Mouse (Mus musculus) myocyte (in vitro differentiated cells): ENCODE measurements around the gene Polr3c. TPM values are rescaled to one million over a fixed set of nuclear protein-coding genes. Genes with fewer than 3 reads are reported as not detected.

Experiments used
- H3K27me3 ChIP-seq: one replicate; pipeline ENCODE4 v1.6.1; 2011; ENCODE audit not compliant: control insufficient read depth, insufficient read depth, insufficient read length
- H3K36me3 ChIP-seq: one replicate; pipeline ENCODE4 v1.6.1; 2011; ENCODE audit not compliant: control insufficient read depth, insufficient read depth
- H3K4me2 ChIP-seq: one replicate; pipeline ENCODE4 v1.6.1; 2011; ENCODE audit warnings: low read depth, control low read depth
- H3K4me3 ChIP-seq: one replicate; pipeline ENCODE4 v1.5.1; 2011; ENCODE audit warnings: mild to moderate bottlenecking, control low read depth, moderate library complexity
- H3K79me2 ChIP-seq: one replicate; pipeline ENCODE4 v1.6.1; 2011; ENCODE audit not compliant: control insufficient read depth, insufficient read depth
- H3ac ChIP-seq: one replicate; pipeline ENCODE4 v1.6.1; 2011; ENCODE audit not compliant: control insufficient read depth, insufficient read length
- CEBPB ChIP-seq: IDR thresholded peaks from 2 replicates; pipeline ENCODE4 v1.6.1; 2011; ENCODE audit warnings: mild to moderate bottlenecking, moderate library complexity; ENCODE audit not compliant: poor library complexity, insufficient read depth, severe bottlenecking
- E2F4 ChIP-seq: IDR thresholded peaks from one replicate; pipeline ENCODE4 v1.6.1; 2011; ENCODE audit warnings: mild to moderate bottlenecking, control low read depth, moderate library complexity; ENCODE audit not compliant: insufficient read depth
- MAX ChIP-seq: IDR thresholded peaks from one replicate; pipeline ENCODE4 v1.6.1; 2011; ENCODE audit warnings: low read depth, mild to moderate bottlenecking, control low read depth
- MYOD1 ChIP-seq, 3 experiments: IDR thresholded peaks; one replicate each; pipeline ENCODE4 v1.6.1; 2011; ENCODE audit warnings: control low read depth in 2 of 3, low read depth in 2 of 3, mild to moderate bottlenecking in 2 of 3, moderate library complexity in 1 of 3; ENCODE audit not compliant: insufficient read length in 2 of 3, control insufficient read depth in 1 of 3
- MYOG ChIP-seq, 3 experiments: IDR thresholded peaks; one replicate each; pipeline ENCODE4 v1.6.1; 2011; ENCODE audit warnings: control low read depth in 2 of 3, low read depth in 2 of 3, mild to moderate bottlenecking in 2 of 3; ENCODE audit not compliant: insufficient read length in 2 of 3, control insufficient read depth in 1 of 3, insufficient read depth in 1 of 3
- POLR2A ChIP-seq: IDR thresholded peaks from one replicate; pipeline ENCODE4 v1.6.1; 2011; ENCODE audit warnings: low read depth, mild to moderate bottlenecking, control low read depth, moderate library complexity; ENCODE audit not compliant: insufficient read length
- POLR2AphosphoS2 ChIP-seq: IDR thresholded peaks from one replicate; pipeline ENCODE4 v1.6.1; 2011; ENCODE audit warnings: low read depth, control low read depth; ENCODE audit not compliant: insufficient read length
- REST ChIP-seq: IDR thresholded peaks from one replicate; pipeline ENCODE4 v1.6.1; 2011; ENCODE audit warnings: mild to moderate bottlenecking, control low read depth, moderate library complexity; ENCODE audit not compliant: insufficient read depth, insufficient read length
- SRF ChIP-seq: IDR thresholded peaks from one replicate; pipeline ENCODE4 v1.6.1; 2011; ENCODE audit warnings: low read depth; ENCODE audit not compliant: control insufficient read depth, insufficient read length
- TCF12 ChIP-seq: IDR thresholded peaks from one replicate; pipeline ENCODE4 v1.6.1; 2011; ENCODE audit warnings: mild to moderate bottlenecking, control low read depth; ENCODE audit not compliant: poor library complexity, insufficient read depth, severe bottlenecking
- TCF3 ChIP-seq: IDR thresholded peaks from one replicate; pipeline ENCODE4 v1.6.1; 2011; ENCODE audit warnings: low read depth, control low read depth; ENCODE audit not compliant: insufficient read length
- USF1 ChIP-seq: IDR thresholded peaks from one replicate; pipeline ENCODE4 v1.6.1; 2011; ENCODE audit warnings: low read depth, mild to moderate bottlenecking, control low read depth, moderate library complexity
- polyA plus RNA-seq: library from polyadenylated mRNA; unstranded; fragments of >200 nt; fragmentation: generic; extraction: Trizol; gene quantifications from one replicate; pipeline ENCODE4 v1.2.1, GENCODE M21; 2012; ENCODE audit warnings: missing spikeins

The Polr3c gene
- polyA plus RNA-seq, 1 experiment = 46.6 TPM

GRCm38 (mm10) chr3:96675171-96675570, 52.3 kb downstream of the Polr3c start:
- Histone ChIP-seq H3K79me2 (no peaks in the 10 kb centered on the region), H3K27me3 (no peaks in the 10 kb centered on the region), H3K36me3 (no peaks in the 10 kb centered on the region), H3K4me3 (no peak overlapping the region), H3K4me2 (no peak overlapping the region), H3ac (no peak overlapping the region)
- TF ChIP-seq TCF12 = no peak
- TF ChIP-seq E2F4 = no peak
- no peak for TF ChIP-seq USF1
- no peak for TF ChIP-seq MYOG (IDR thresholded peaks at IDR 0.05; ENCODE audit: control insufficient read depth in 1 of 3, insufficient read depth in 1 of 3, insufficient read length in 2 of 3, low read depth in 2 of 3)
- TF ChIP-seq SRF = no peak

- Histone ChIP-seq H3K79me2 (no peaks in the 10 kb centered on the region), H3K4me2 (peak overlapping the region; percentile 24)
- peak in 2 of 3 experiments; percentile 24 to 33 for TF ChIP-seq MYOD1 (IDR thresholded peaks at IDR 0.05; ENCODE audit: control insufficient read depth in 1 of 3, insufficient read length in 2 of 3, low read depth in 2 of 3)
- TF ChIP-seq MYOG (IDR thresholded peaks at IDR 0.05; ENCODE audit: control insufficient read depth in 1 of 3, insufficient read depth in 1 of 3, insufficient read length in 2 of 3, low read depth in 2 of 3) = peak in 1 of 3 experiments; percentile 14
- TF ChIP-seq POLR2A = no peak
- TF ChIP-seq TCF12 = no peak
- no peak for TF ChIP-seq MAX
- TF ChIP-seq POLR2AphosphoS2 = no peak
Measured at GRCm38 (mm10) chr3:96674442-96674841, 53.0 kb downstream of the Polr3c start.

GRCm38 (mm10) chr3:96673514-96673913, 53.9 kb downstream of the Polr3c start:
- Histone ChIP-seq H3K36me3 (no peaks in the 10 kb centered on the region), H3K79me2 (no peaks in the 10 kb centered on the region), H3ac (no peak overlapping the region), H3K4me2 (no peak overlapping the region), H3K4me3 (no peak overlapping the region), H3K27me3 (no peaks in the 10 kb centered on the region)
- no peak for TF ChIP-seq SRF
- TF ChIP-seq POLR2AphosphoS2 = no peak
- no peak for TF ChIP-seq USF1
- TF ChIP-seq E2F4 = no peak
- no peak for TF ChIP-seq MYOG (IDR thresholded peaks at IDR 0.05; ENCODE audit: control insufficient read depth in 1 of 3, insufficient read depth in 1 of 3, insufficient read length in 2 of 3, low read depth in 2 of 3)
- no peak for TF ChIP-seq REST
- no peak for TF ChIP-seq POLR2A
- TF ChIP-seq TCF12 = no peak
- TF ChIP-seq MAX = no peak
- no peak for TF ChIP-seq MYOD1 (IDR thresholded peaks at IDR 0.05; ENCODE audit: control insufficient read depth in 1 of 3, insufficient read length in 2 of 3, low read depth in 2 of 3)
- TF ChIP-seq TCF3 = no peak
- no peak for TF ChIP-seq CEBPB

More at GRCm38 (mm10) chr3:96674442-96674841, 53.0 kb downstream of the Polr3c start:
- H3K4me3 ChIP-seq = no peak overlapping the region
- H3K27me3 ChIP-seq = no peaks in the 10 kb centered on the region
- H3K36me3 ChIP-seq = no peaks in the 10 kb centered on the region
- H3ac ChIP-seq = no peak overlapping the region

GRCm38 (mm10) chr3:96671519-96671918, 55.9 kb downstream of the Polr3c start:
- Histone ChIP-seq H3ac (no peak overlapping the region), H3K36me3 (no peaks in the 10 kb centered on the region), H3K4me3 (no peak overlapping the region), H3K4me2 (no peak overlapping the region), H3K79me2 (no peaks in the 10 kb centered on the region), H3K27me3 (no peaks in the 10 kb centered on the region)
- no peak for TF ChIP-seq CEBPB
- no peak for TF ChIP-seq TCF12
- TF ChIP-seq TCF3 = no peak
- TF ChIP-seq REST = no peak
- TF ChIP-seq SRF = no peak
- no peak for TF ChIP-seq POLR2AphosphoS2
- TF ChIP-seq MAX = no peak
- TF ChIP-seq E2F4 = no peak
- no peak for TF ChIP-seq USF1
- no peak for TF ChIP-seq MYOG (IDR thresholded peaks at IDR 0.05; ENCODE audit: control insufficient read depth in 1 of 3, insufficient read depth in 1 of 3, insufficient read length in 2 of 3, low read depth in 2 of 3)
- no peak for TF ChIP-seq MYOD1 (IDR thresholded peaks at IDR 0.05; ENCODE audit: control insufficient read depth in 1 of 3, insufficient read length in 2 of 3, low read depth in 2 of 3)
- no peak for TF ChIP-seq POLR2A

DNA sequence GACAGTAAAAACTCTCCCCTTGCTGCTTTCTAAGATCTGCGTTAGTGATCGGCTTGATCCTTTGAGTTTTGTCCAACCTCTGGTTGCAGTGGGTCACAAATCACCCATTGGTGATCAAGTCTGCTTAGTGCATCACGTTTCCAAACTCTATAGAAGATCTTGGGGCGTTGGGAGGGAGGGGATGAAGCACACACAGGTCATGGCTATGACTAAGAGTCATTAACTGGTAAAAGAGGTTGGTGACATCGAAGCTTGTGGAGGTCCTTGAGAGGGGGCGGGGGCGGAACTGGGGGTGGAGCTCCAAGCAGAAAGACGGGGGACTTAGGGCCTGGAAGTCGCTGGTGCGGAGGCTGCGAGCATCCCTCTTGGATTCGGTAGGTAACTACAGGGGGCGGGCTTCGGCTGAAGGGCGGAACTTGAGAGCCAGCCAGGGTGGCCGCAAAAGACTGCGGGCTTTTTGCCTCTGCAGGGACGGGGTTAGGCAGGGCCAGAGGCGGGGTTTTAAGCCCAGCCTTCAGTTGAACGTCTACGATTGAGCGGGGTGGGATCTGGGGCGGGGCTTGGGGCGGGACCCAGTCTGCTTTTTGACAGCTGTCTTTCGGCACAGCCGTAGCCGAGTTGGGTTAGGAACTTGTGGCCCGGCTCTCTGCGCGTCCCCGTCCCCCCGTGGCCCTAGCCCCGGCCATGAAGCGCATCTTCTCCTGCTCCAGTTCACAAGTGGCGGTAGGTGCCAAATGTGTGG, 57.5 kb downstream of the Polr3c start, which contains the start of gene Ankrd35:
Gene Ankrd35 (plus strand): TSS at position 405 of the 742 bp plus-strand sequence.
- Histone ChIP-seq H3ac (no peak within 1 kb of the TSS), H3K4me3 (no peak within 1 kb of the TSS), H3K79me2 (no peaks in the 10 kb centered on the region), H3K4me2 (peak within 1 kb of the TSS; percentile 62), H3K36me3 (no peaks in the 10 kb centered on the region), H3K27me3 (no peaks in the 10 kb centered on the region)
- TF ChIP-seq POLR2AphosphoS2 (no peak), CEBPB (no peak), TCF12 (no peak), REST (no peak), MYOD1 (IDR thresholded peaks at IDR 0.05; ENCODE audit: control insufficient read depth in 1 of 3, insufficient read length in 2 of 3, low read depth in 2 of 3) (no peak), USF1 (no peak), POLR2A (no peak), SRF (no peak), TCF3 (no peak), MAX (no peak), E2F4 (no peak), MYOG (IDR thresholded peaks at IDR 0.05; ENCODE audit: control insufficient read depth in 1 of 3, insufficient read depth in 1 of 3, insufficient read length in 2 of 3, low read depth in 2 of 3) (no peak)
